Mouse (Mus musculus) cortical plate, adult 2 months (tissue): ENCODE data around the gene Osbp2.

Experiments
- CTCF ChIP-seq: fragments of 200-500 bp; IDR thresholded peaks from 2 replicates; pipeline ENCODE4 v1.5.1; 2011; ENCODE audit warnings: mild to moderate bottlenecking, control low read depth, low read length; ENCODE audit not compliant: insufficient read depth; ENCODE audit errors: extremely low read depth
- POLR2A ChIP-seq: fragments of 200-500 bp; IDR thresholded peaks from 2 replicates; pipeline ENCODE4 v1.6.1; 2011; ENCODE audit warnings: mild to moderate bottlenecking, low read length, control low read depth; ENCODE audit not compliant: insufficient read depth; ENCODE audit errors: extremely low read depth

DNA sequence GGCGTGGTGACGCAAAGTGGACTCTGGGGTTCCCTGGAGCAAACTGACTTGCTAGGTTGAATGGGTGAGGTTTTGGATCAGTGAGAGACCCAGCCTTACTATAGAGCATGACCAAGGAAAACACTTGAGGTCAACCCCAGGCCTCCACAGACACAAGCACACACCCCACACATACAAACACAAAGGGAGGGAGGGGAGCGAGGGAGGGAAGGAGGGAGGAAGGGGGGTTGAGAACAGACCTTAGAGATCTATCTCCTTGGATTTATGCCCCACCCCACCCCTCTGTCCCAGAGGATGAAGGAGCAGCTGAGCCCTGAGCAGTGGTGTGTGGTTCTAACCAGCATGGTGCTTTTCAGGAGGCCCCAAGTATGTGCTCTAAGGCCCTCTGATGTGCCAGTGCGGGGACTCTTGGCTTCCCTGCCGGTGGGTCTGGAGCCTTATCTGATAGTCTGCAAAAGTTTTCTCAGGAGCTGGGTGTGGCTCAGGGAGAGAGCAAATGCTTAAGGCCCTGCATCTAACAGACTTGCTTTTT is 12.9 kb downstream of the Osbp2 start:
- TF ChIP-seq POLR2A (no peak), CTCF (no peak)
